Mouse (Mus musculus) embryonic fibroblast, embryonic 13.5 days (primary cell): ENCODE results near the gene Igflr1. TPM values are rescaled to one million over a fixed set of nuclear protein-coding genes. Genes with fewer than 3 reads are reported as not detected.

Experiments
- H3K27ac ChIP-seq: 2 replicates; pipeline ENCODE4 v1.5.1; 2012; ENCODE audit warnings: low read length, control low read depth, inconsistent platforms; ENCODE audit not compliant: insufficient read depth
- H3K4me1 ChIP-seq: 2 replicates; pipeline ENCODE4 v1.6.1; 2011; ENCODE audit warnings: low read length; ENCODE audit not compliant: control insufficient read depth, insufficient read depth
- H3K4me3 ChIP-seq: 2 replicates; pipeline ENCODE4 v1.5.1; 2011; ENCODE audit warnings: mild to moderate bottlenecking, control low read depth, low read length; ENCODE audit not compliant: insufficient read depth
- CTCF ChIP-seq: IDR thresholded peaks from 2 replicates; pipeline ENCODE4 v1.5.1; 2011; ENCODE audit warnings: mild to moderate bottlenecking, control low read depth, low read length, moderate library complexity, borderline replicate concordance; ENCODE audit not compliant: insufficient read depth
- POLR2A ChIP-seq: IDR thresholded peaks from 2 replicates; pipeline ENCODE4 v1.6.1; 2011; ENCODE audit warnings: low read depth, mild to moderate bottlenecking, control low read depth, low read length, moderate library complexity
- polyA plus RNA-seq: library from polyadenylated mRNA; stranded (reverse); fragments of >200 nt; gene quantifications from 2 replicates; pipeline ENCODE4 v1.2.4, GENCODE M21; 2011; ENCODE audit warnings: low read depth; ENCODE audit not compliant: missing spikeins, insufficient read length

Gene Igflr1
- polyA plus RNA-seq, 1 experiment, result not detected

- Histone ChIP-seq H3K4me3 (no peak overlapping the region), H3K4me1 (no peaks in the 10 kb centered on the region), H3K27ac (no peak overlapping the region)
- TF ChIP-seq POLR2A (no peak), CTCF (peak; percentile 75)
These were observed 42.6 kb downstream of the Igflr1 start for GRCm38 (mm10) chr7:30607706-30608309.

GRCm38 (mm10) chr7:30608476-30608875, 43.2 kb downstream of the Igflr1 start:
- Histone ChIP-seq H3K4me1 (no peaks in the 10 kb centered on the region), H3K4me3 (no peak overlapping the region), H3K27ac (no peak overlapping the region)
- no peak for TF ChIP-seq CTCF
- no peak for TF ChIP-seq POLR2A

DNA sequence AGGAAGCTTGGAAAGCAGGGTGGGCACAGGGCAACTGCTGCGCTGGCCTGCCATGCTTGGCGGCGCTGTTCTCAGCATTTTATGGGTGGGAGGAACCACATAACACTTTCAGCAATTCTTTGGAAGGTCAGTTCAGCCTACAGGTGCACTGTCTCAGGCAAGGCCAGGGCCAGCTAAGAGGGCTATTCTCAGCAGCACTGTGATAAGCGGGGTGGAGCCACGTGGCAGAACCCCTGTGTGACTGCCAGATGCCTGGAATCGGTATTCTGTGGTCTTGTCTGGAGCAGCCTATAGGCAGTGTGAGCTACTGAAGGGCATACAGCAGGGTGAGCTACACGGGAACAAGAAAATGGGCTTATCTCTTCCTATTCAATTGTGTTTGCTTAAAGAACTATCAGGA, 44.8 kb downstream of the Igflr1 start:
- Histone ChIP-seq H3K4me1 (no peaks in the 10 kb centered on the region), H3K4me3 (no peak overlapping the region), H3K27ac (no peak overlapping the region)
- TF ChIP-seq CTCF, result no peak
- TF ChIP-seq POLR2A, result no peak

- H3K4me3 ChIP-seq, result no peak within 1 kb of the TSS
- no peak within 1 kb of the TSS for H3K27ac ChIP-seq
- H3K4me1 ChIP-seq, result no peaks in the 10 kb centered on the region
- TF ChIP-seq POLR2A (no peak), CTCF (no peak)
These were observed 47.6 kb downstream of the Igflr1 start, which contains the start of gene Upk1a for GRCm38 (mm10) chr7:30612654-30613402. Upk1a (minus strand) TSS chr7:30612847.

DNA sequence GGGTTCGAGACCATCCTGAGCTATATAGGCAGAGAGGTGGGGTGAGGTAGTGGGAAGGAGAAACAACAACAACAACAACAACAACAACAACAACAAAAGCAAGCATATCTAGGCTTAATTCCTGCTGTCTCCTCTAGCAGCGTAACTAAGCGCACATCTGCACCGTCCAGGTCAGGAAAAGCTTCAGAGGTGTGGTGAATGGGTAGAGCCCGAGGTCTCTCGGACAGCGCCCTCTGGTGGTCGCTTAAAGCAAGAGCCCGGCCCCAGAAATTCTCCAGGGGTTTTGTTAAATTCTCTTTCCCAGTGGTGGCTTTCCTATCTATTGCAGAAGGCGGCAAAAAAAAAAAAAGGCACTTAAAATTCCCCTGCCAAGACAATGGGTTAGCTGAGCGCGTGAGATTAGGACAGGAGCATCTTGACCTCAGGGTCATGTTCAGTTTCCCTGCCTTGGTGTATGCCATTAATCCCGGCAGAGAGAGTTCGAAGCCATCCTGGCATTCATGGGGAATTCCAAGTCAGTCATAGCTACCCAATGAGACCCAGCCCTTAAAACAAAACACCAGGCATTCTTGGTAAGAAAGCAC, 48.4 kb downstream of the Igflr1 start:
- H3K4me1 ChIP-seq, result no peaks in the 10 kb centered on the region
- H3K4me3 ChIP-seq, result no peak overlapping the region
- TF ChIP-seq CTCF (peak; percentile 24; the same call in 1 of the 2 replicates), POLR2A (no peak)
- no peak overlapping the region for H3K27ac ChIP-seq

DNA sequence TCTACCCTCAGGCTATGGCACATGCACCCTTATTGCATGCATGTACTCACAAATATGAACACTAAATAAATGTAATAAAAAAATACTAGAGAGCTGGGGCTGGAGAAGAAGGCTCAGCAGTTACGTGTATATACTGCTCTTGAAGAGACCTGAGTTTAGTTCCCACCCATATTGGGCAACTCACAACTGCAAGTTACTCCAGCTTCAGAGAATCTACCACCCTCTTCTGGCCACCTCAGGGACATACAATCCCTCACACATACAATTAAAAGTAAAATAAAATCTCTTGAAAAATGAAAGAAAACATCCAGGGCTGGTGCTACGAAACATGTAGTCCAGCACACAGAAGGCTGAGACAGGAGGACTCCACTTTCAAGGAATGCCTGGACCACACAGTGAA, 49.2 kb downstream of the Igflr1 start:
- H3K4me1 ChIP-seq, result no peaks in the 10 kb centered on the region
- no peak overlapping the region for H3K4me3 ChIP-seq
- H3K27ac ChIP-seq, result no peak overlapping the region
- TF ChIP-seq POLR2A, result no peak
- no peak for TF ChIP-seq CTCF

GRCm38 (mm10) chr7:30615049-30615760, 50.0 kb downstream of the Igflr1 start:
- Histone ChIP-seq H3K4me3 (no peak overlapping the region), H3K4me1 (no peaks in the 10 kb centered on the region), H3K27ac (no peak overlapping the region)
- TF ChIP-seq CTCF (no peak), POLR2A (no peak)

Other genes with a start within 250 kb of the Igflr1 start
- gene E130208F15Rik, start 243.7 kb upstream of the Igflr1 start, polyA plus RNA-seq, result 0.67 and 0.90 TPM in 2 replicates
- gene Sdhaf1, start 241.5 kb upstream of the Igflr1 start, polyA plus RNA-seq, result 6.1 and 6.8 TPM in 2 replicates
- 7.5 and 7.6 TPM in 2 replicates for gene Lrfn3, start 202.7 kb upstream of the Igflr1 start, polyA plus RNA-seq
- 7.6 TPM in 1 of 2 replicates, not detected in the other for gene Tyrobp, start 151.7 kb upstream of the Igflr1 start, polyA plus RNA-seq
- not detected in 2 replicates for gene Hcst, start 145.6 kb upstream of the Igflr1 start, polyA plus RNA-seq
- gene Nfkbid, start 143.7 kb upstream of the Igflr1 start, polyA plus RNA-seq, result 0.42 and 1.1 TPM in 2 replicates
- 30.8 and 34.2 TPM in 2 replicates for gene Aplp1, start 119.9 kb upstream of the Igflr1 start, polyA plus RNA-seq
- gene Kirrel2, start 107.7 kb upstream of the Igflr1 start, polyA plus RNA-seq, result not detected in 2 replicates
- gene Nphs1, start 107.1 kb upstream of the Igflr1 start, polyA plus RNA-seq, result not detected in 2 replicates
- gene Prodh2, start 71.8 kb upstream of the Igflr1 start, polyA plus RNA-seq, result not detected in 2 replicates
- gene Arhgap33, start 30.4 kb upstream of the Igflr1 start, polyA plus RNA-seq, result 4.3 and 7.1 TPM in 2 replicates
- 55.6 and 58.1 TPM in 2 replicates for gene Hspb6, start 13.2 kb upstream of the Igflr1 start, polyA plus RNA-seq
- gene Proser3, start 13.1 kb upstream of the Igflr1 start, polyA plus RNA-seq, result 7.7 and 8.0 TPM in 2 replicates
- 30.6 and 38.5 TPM in 2 replicates for gene Lin37, start 5.6 kb upstream of the Igflr1 start, polyA plus RNA-seq
- gene U2af1l4, start 2.1 kb upstream of the Igflr1 start, polyA plus RNA-seq, result 49.1 and 79.1 TPM in 2 replicates
- gene Gm49396, start 2.1 kb upstream of the Igflr1 start, polyA plus RNA-seq, result 1.4 and 3.1 TPM in 2 replicates
- gene Psenen, start 1.8 kb upstream of the Igflr1 start, polyA plus RNA-seq, result 130 and 134 TPM in 2 replicates
- gene Kmt2b, start 23.3 kb downstream of the Igflr1 start, polyA plus RNA-seq, result 31.9 and 40.1 TPM in 2 replicates
- gene Zbtb32, start 33.5 kb downstream of the Igflr1 start, polyA plus RNA-seq, result not detected in 2 replicates
- 0.47 and 0.49 TPM in 2 replicates for gene Upk1a, start 47.4 kb downstream of the Igflr1 start, polyA plus RNA-seq
- gene Cox6b1, start 60.7 kb downstream of the Igflr1 start, polyA plus RNA-seq, result 550 and 557 TPM in 2 replicates
- not detected in 2 replicates for gene Etv2, start 70.4 kb downstream of the Igflr1 start, polyA plus RNA-seq
- gene Rbm42, start 84.9 kb downstream of the Igflr1 start, polyA plus RNA-seq, result 32.9 and 33.9 TPM in 2 replicates
- gene Haus5, start 99.6 kb downstream of the Igflr1 start, polyA plus RNA-seq, result 8.1 and 10.5 TPM in 2 replicates
- gene Pmis2, start 106.2 kb downstream of the Igflr1 start, polyA plus RNA-seq, result not detected in 2 replicates
- gene 2200002J24Rik, start 133.5 kb downstream of the Igflr1 start, polyA plus RNA-seq, result not detected in 2 replicates
- gene Atp4a, start 146.8 kb downstream of the Igflr1 start, polyA plus RNA-seq, result not detected in 2 replicates
- gene Tmem147, start 164.1 kb downstream of the Igflr1 start, polyA plus RNA-seq, result 136 and 144 TPM in 2 replicates
- gene Gapdhs, start 178.3 kb downstream of the Igflr1 start, polyA plus RNA-seq, result not detected in 2 replicates
- gene Sbsn, start 186.0 kb downstream of the Igflr1 start, polyA plus RNA-seq, result 4.4 and 5.1 TPM in 2 replicates
- gene Dmkn, start 198.3 kb downstream of the Igflr1 start, polyA plus RNA-seq, result not detected in 2 replicates
- not detected in 2 replicates for gene Krtdap, start 222.5 kb downstream of the Igflr1 start, polyA plus RNA-seq